Mouse (Mus musculus): Measurements from ENCODE around the gene Smyd3.

- no peak for TF ChIP-seq EP300 (IDR thresholded peaks at IDR 0.05; ENCODE audit: insufficient read depth, low read depth, low read length)
- peak; percentile 28 for TF ChIP-seq CTCF (IDR thresholded peaks at IDR 0.05)
- no peak for TF ChIP-seq POLR2A (IDR thresholded peaks at IDR 0.05; ENCODE audit: insufficient read depth, low read depth, low read length)
Observed at GRCm38 (mm10) chr1:179237989-179238388, 279.9 kb downstream of the Smyd3 start.
